Mouse (Mus musculus) adrenal gland, postnatal 25 days (tissue): ENCODE measurements around the gene 4930447F04Rik. TPM values are rescaled to one million over a fixed set of nuclear protein-coding genes. Genes with fewer than 3 reads are reported as not detected.

Experiments used
- DNase-seq: peaks from one replicate; pipeline ENCODE4 v3.0.0; 2021; ENCODE audit warnings: mixed read lengths
- long read RNA-seq: library from polyadenylated mRNA; stranded (forward); transcript quantifications from one replicate; pipeline ENCODE4 v2.0.0, GENCODE M21; 2021
- total RNA-seq: library from RNA; stranded (reverse); gene quantifications from 2 replicates; pipeline ENCODE4 v1.2.3, GENCODE M21; 2021

4930447F04Rik gene
- total RNA-seq, result not detected in 2 replicates
- long read RNA-seq, result 0 reads

- DNase-seq, result no peak
These were observed at the start of gene 4930447F04Rik for GRCm38 (mm10) chrX:66304124-66304523. Gene 4930447F04Rik (minus strand): TSS chrX:66304224.
